Mouse (Mus musculus) lung, postnatal 4 days (tissue): ENCODE measurements around the gene Tcf7l2.
A peak's percentile ranks its signal among the peaks of the same experiment; 100 is the strongest.

Source experiments
- DNase-seq, 2 experiments: peaks; one replicate each; pipeline ENCODE4 v3.0.0; 2021

Gene Tcf7l2

DNA sequence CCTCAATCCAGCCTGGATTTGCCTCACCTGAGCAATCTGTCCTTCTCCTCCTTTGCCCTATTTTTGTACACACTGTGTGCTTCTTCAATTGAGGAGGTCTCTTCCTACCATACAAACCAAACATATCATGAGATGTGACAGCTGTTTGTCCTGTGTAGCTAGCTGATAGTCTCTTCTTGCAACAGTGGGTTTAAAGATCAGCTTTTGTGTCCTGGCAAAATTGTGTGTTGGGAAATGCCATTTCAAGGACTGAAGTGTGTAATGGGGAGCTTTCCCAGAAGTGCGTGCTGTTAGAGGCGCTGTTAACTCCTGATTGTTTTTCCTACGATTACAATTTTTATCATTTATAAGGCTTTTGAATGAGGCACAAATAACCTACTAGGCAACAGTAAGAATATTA lies 174.6 kb downstream of the Tcf7l2 start:
- no peak for DNase-seq

DNA sequence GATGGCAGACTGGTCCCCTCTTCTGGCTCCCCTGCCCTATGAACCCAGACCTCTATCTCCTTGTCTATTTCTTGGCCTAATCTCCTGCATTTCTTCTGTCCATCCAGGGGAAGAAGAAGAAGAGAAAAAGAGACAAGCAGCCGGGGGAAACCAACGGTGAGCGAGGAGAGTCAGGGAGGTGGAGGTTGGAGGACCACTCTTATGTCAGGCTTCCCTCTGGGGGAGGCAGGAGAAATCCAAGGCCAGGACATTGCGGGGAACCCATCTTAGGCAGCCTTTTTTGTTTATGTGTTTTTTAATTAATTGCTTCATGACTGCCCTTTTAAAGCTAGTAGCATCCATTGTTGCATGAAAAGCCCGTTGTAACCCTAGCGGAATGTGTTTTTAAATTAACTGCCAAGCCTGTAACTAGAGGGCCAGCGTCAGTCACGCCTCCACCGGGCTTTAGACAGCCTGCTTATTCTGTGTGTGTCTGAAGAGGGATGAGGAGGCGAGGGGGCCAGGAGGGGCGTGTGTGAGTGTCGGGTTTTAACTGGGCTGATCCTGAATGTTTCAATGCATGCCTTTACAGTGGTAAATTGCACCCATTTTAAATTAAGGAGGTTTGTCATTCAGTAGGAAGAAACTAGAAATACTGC lies 182.3 kb downstream of the Tcf7l2 start:
- DNase-seq: no peak

DNA sequence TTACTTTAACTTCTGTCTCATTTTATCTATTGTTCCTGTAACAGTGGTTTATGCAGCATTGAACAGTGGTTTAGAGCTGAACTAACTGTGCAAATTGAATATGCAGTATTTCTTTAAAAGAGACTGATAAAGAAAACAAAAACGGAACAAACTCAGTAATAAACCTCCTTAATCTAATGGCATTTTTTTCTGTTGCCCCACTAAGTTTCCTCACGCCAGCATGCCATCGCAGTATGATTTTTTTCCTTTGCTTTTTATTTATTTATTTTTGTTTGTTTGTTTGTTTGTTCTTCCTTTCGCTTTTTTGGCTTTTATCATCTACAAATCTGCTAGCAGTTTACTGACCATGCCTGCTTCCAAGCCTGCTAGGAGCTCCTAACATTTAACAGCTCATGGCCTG lies 183.2 kb downstream of the Tcf7l2 start:
- DNase-seq: no peak

DNA sequence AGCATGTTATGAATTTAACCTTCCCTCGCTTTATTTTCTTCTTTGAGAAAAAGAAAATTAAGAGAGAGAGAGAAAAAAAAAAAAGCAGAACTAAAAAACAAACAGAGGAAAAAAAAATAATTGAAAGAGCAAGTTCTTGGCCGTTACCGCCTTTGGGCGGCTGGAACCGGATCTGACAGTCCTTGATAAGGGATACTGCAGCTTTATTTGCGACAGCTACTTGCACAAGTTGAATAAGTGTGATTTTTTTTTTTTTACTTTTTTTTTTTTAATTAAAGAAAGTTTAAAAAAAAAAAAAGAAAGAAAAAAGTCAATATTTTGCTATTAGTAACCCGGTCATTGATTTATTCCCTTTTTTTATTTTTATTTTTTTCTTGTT lies 183.8 kb downstream of the Tcf7l2 start:
- DNase-seq: no peak

DNA sequence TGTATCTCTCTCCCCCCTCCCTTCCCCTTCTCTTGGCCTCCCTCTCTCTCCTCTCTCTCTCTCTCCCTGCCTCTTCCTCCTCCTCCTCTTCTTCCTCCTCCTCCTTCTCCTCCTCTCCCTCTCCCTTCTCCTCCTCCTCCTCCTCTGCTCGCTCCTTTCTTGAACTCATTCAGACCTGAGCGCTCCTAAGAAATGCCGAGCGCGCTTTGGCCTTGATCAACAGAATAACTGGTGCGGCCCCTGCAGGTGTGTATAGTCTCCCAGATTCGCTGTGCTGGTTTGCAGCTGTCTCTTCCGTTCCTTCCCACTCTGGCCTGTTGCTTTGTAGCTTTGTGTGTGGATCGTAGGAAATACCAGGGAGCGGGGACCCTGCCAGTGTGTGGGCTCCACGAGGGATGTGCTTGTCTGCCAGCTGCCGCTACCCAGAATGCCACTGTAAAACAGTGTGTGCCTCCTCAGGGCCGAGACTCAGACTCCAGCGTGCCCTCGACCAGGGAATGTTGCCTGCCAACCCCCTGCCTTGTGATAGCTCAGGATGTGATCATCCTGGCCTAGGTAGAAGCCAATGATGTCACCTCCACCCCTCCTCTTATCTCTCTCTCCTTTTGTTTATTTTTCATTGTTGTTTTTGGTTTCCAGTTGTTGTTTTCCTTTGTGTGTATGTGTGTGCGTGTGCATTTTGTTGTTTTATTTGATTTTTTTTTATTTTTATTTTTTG lies 184.3 kb downstream of the Tcf7l2 start:
- no peak for DNase-seq

DNA sequence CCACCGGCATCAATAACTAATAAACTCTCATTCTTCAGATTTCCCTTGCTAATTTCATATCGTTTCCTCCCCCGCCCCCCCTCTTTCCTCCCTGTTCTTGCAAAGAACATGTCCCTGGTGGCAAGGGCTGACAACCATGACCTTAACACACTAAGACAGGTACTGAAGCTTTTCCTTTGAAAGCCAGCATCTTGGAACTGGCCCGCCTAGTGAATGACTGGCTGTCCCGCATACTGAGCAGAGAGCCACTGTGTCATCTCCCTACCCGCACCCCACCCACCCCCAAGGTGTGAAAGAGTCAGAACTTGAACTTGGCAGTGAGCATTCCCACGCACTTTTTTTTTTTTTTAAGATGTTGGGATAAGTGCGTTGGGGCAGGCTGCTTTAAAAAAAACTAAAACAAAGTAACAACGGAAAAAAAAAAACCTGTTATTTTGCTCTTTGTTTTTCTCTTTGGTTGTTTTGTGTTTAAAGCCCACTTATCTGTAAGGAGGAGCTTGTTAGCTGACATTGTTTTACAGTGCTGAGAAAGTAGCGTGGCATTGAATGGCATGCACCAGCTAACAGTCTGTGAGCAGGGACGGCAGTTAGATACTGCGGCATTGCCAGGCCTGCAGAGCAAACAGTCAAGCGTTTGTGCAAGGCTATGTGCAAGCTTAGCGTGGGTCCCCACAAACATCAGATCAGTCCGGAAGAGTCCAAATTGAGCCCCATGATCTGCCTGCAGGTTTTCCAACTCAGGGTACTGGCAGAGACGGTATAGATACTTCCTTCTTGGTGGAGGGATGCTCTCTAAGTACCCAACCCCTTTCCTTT lies 185.4 kb downstream of the Tcf7l2 start:
- no peak for DNase-seq

DNA sequence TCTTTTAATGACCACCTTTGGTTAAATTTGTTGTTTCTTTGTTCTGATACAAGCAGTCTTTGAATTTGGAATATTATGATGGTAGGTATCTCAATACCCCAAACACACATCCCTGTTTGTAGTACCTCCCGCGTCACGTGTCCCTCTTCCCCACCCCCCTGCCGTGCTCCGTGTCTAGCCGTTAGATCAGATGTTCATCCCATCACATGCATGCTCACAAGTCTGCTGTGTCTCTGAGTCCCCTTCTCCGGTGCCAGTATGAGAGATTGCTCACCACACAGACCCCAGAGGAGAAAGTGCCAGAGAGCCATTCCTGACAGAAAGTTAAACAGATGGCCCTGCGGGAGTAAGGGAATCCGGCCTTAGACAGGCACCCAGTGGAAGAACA lies 186.0 kb downstream of the Tcf7l2 start:
- no peak for DNase-seq

DNA sequence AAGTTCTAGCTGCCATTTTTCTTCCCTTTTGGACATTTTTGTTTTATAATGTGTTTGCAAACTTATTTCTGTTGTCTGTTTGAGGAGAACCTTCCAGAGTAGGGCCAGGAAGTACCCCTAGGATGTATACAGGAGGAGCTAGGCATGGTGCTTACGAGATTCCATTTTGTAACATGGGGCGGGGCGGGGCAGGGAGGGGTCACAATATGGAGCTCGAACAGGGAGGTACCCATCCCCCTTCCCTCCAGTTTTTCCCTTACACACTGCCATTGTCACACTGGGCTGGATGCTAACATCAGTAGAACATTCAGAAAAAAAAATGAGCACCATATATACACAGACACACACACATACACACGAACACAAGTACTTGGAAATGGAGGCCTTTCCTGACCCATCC lies 187.1 kb downstream of the Tcf7l2 start:
- DNase-seq: no peak

DNA sequence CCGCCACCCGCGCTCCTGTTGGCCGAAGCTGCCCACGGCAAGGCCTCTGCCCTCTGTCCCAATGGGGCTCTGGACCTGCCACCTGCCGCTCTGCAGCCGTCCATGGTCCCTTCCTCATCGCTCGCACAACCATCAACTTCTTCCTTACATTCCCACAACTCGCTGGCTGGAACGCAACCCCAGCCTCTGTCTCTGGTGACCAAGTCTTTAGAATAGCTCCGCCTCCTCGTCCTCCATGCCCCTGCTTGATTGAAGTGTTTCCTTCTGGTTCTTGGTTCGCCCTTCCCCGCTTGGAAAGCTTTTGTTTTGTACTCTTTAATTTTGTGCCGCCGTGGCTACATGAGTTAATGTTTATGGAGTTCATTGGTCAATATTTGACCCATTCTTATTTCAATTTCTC lies 190.0 kb downstream of the Tcf7l2 start:
- DNase-seq: no peak

DNA sequence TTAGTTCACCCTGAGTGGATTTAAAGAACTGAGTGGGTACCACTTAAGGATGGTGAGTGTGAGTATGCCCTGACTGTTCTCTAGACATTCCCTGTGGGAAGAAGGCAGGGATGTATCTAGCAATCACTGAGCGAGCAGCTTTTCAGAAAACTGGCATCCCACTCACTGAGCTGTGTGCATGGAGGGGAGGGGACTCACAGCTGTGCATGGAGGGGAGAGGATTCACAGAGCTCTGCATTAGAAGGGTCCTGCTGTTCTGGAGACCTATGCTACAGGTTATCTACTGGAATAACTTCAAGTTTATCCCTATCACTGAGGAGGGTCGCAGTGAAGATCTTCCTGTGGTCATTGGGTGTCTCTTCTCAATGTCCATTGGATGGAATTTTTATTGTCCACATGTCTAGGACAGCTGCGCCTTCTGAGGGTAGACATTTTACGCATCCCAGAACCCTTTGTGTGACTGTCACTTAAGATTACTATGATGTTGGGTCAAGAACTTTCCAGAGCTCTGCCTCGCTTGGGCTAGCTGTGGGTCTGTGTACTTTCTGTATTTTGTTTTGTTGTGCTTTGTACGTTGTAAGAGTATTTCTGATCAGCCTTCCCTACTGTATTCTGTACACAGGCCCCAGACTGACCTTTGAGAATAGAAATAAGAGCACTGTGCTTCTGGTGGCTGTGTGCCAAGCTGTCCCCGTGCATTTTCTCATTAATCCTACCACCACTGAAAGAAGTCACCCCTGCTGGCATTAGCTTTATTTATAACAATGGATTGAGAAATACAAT lies 192.5 kb downstream of the Tcf7l2 start:
- no peak for DNase-seq

DNA sequence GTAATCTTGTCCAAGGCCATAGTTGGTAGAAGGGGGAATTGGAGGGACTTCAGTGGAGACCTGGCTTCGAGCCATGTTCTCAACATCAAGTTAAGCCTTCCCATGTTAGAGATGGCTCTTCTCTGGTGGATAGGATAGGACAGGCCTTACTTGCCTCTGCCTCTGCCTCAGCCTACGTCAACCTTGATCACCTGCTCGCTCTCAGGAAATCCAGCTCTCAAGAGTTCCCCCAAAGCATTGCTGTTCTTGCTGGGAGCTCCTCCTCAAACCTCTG lies 193.0 kb downstream of the Tcf7l2 start:
- DNase-seq: no peak

DNA sequence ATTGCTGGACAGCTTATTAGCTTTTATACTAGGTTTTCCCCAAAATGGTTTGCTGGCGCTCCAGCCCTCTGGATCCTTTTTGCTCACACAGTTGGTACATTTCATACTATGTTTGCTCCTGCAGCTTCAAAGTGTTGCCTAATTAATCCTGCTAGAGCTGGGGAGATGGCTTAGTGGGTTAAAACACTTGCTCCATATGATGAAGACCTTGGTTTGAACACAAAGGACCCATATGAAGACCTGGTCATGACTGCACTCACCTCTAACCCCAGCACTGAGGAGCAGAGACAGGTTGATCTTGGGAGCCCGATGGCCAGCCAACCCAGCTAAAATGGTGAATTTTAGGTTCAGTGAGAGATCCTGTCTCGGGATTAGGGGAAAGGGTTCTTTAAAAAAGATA lies 195.4 kb downstream of the Tcf7l2 start:
- DNase-seq: no peak

DNA sequence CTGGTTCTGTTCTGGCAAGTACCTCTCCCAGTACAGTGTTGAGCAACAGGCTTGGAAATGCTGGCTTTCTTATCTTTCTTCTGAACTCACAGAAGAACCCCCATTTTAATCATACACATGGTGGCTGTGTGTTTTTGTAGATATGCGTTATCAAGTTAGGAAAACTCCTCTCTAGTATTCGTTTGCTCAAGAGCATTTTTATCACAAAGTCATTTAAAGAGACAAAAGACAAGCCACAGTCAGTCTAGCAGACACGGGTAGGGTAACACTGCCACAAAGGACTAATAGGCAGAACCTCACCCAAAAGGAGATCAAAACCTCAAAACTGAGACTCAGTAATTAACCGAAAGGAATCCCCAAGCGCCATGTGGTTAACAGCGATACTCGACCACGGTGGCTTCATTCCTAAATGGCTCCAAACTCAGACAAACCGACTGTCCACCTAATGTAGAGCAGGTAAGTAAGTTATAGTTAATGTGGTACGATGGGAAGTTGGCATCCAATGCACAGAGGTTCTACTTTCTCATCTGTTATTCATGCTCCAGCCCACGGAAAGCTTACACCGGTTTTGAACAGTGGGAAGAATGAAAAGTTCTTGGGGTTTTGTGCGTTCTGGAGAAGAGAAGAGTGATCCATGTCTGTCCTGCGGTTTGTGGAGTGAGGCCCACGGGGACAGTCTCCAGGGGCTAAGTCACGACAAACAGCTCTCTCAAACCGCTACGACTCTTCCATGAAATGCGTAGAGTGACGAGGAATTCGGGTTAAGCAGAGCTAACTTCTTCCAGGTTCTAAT lies 196.8 kb downstream of the Tcf7l2 start:
- DNase-seq: no peak

DNA sequence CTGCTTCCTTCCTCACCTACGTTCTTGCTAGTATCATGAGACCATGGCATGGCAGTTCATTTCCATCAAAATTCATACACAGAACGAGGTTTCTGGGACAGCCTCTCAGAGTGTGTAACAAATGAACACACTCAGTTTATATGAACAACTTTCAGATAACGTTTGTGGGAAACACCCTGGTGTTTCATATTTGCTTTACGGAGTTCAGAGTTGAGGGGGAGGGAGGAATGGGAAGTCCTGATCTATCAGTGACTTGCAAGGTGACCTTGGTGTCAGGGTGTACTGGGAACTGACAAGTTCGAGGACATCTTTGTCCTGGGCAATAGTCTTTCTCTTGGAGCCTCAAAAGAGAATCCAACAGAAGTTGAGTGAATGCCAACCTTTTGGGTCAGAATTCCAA lies 197.5 kb downstream of the Tcf7l2 start:
- DNase-seq: no peak

DNA sequence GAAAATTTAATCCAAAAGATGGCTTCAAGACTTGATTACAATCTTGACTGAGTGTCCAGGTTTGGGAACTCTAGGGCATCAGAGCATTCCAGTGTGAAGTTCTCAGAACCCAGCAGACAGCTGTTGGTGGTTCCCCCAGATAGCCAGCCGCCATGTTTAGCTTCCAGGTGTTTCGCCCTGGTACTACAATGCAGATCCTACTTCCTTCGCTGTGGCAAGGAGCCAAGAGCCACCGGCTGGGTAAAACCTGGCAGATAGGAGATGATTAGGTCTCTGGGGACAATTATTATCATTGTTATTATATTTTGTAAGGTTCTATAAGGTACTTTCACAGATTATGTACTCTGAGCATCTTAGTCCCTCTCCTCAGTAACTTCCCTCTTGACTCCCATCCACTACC lies 198.1 kb downstream of the Tcf7l2 start:
- DNase-seq: no peak

DNA sequence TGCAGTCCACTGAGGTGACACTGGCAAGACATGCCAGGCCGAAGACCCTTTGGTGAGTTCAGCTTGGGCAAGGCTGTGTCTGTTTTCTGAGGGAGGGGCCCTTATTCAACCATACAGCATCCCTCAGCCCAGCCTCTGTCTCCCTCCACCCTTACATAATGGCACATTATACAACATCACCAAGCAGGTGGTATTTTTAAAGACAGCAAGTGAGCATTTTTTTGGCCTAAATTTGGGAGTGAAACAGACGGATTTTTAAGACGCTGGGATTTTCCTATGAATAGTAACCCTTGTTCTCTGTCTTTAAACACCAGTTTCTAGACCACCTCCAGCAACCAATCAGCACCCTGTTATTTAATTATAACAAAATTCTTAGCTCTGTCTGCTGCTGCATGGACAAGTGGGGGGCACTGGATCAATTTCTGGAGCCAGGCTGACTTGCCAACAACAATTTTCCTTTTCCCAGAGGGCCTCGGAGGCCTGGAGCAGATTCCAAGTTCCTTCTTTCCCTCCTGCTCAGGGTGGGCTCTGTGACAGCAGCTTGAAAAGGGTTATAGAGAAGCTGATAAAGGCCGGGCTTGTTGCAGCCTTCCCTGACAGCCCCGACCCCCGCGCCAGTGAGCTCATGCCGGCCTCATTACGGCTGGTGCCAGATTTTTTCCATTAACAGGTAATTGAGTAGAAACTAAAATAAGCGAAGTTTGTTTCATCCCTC lies 199.1 kb downstream of the Tcf7l2 start:
- no peak for DNase-seq

DNA sequence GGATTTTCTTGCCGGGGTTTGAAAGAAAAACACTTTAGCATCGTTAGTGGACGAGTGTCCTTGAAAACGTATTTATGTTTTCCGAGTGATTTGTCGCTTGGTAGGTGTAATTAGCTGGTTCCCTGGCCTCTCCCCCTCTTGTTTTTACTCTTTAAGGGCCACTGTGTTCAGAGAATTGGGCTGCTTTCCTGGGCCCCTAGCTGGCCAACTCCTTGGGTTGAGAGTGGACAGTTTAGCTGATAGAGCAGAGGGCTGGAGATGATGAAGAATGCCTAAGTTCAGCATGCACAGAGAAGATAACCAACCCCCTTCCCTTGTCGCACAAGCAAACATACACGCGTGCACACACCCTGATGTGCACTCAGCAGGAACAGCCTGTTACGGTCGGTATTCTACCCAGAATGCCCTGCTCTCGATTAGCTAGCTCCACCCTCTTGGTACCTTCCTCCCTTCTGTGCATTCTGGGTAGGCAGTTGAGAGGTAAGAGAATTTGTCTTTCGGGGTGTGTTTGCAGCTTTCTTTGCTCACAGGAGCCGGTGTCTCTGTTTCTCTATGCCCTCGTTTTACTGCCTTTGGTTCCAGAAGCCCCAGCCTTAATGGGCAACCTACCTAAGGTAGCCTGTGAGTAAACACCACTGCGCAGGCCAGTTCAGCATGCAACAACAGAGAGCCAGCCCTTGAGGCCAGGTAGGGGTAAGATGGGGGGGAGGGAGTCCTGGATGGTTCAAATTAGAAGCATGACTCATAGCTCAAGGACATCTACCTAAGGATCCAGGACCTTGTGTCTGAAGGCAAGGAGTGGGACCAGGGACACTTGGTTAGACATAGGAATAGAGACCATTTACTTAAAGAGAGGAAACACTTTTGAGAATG lies 199.9 kb downstream of the Tcf7l2 start:
- no peak for DNase-seq

DNA sequence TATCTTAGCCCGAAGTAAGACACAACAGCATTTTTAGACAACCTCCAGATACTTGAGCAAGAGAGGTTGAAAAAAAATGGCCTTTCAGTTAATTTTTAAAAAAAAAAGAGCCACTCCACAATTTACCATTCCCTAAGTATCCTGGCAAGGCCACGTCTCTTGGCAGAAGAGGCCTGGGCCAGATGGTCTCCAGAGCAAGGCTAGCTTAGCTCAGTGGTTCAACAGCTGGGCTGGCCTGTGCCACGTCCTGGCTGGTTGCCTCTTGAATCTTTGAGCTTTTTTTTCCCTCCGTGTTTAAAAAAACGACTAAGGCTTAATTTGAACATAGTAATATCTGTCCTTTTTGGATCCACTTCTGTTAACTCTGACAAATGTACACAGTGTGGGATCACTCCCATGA lies 209.8 kb downstream of the Tcf7l2 start:
- peak; percentile 30 to 86 for DNase-seq

DNA sequence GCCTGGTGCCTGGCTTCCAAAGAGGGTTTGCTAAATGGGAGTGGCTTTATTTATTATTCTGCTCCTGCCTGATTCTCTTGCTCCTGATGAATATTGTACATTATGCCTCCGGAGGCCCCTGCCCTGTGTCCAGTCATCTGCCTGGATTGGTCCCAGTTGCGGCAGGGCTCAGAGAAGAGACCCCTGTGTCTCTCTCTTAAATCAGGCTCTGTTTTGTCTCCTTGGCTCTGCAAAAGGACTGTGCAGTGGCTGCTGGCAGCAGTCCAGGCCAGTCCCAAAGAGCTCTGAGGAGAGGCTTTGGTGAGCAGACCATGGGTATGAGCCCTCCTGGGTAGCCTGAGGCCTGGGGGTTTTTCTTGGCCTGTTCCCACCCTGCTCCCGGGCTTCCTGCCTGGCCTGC lies 211.6 kb downstream of the Tcf7l2 start:
- no peak for DNase-seq

DNA sequence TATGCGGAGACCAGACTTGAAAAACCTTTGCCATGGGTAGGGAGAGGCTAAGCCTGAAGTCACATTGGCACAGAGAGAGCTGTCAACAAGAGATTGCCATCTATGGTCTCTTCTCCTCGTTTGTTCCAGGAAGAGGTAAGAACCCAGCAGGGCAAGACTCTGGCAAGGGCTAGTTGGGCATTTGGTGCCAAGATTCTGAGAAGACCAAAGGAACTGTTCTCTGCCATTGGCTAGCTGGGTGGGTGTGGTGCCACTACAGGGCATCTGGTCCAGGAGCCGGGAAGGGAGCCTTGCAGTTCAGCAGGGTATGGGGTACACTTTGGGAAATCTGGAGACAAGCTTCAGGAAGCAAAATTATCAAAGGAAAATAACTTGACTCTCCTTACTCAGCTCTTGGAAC lies 213.5 kb downstream of the Tcf7l2 start:
- DNase-seq: no peak

DNA sequence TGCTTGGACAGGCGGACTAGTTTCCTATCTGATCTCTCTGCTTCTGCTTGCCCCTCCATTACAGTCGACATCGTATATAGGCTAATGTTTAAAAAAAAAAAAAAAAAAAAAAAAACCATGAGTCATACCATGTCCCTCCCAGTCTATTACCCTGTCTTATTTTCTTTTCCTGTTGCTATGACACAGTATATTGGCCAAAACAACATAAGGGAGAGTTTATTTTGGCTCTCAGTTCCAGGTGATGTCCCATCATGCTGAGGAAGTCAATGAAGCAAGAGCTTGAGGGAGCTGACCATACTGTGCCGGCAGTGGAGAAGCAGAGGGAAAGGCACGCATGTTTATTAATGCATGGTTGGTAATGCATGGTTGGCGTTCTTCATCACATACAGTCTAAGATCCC lies 215.1 kb downstream of the Tcf7l2 start:
- no peak for DNase-seq
